ENCODE assay signal across 15 mouse cellular contexts in the genomic region with DNA sequence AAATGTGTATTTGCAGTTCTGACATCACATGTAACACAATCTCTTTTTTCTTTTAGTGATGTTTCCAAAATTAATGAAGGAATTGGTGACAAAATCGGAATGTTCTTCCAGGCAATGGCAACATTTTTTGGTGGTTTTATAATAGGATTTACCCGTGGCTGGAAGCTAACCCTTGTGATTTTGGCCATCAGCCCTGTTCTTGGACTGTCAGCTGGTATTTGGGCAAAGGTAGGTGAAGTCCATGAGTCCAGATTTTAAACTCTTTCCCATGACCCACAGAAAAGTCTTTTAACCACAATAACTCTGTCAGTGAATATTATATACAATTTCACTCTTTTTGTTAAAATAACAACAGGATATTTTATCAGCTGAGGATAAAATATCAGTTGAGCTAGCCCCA.
"Had no signal": no experiment of that assay in that cellular context is flagged by ENCODE, and none has a peak within 500 bp of the region (broad histone marks: within the 10 kb centered on the region; RNA-seq: fewer than 3 reads in every experiment).

No protein-coding gene starts in this region.

- H3K9me3 ChIP-seq: limb, embryonic 12.5 days; liver, embryonic 15.5 days; midbrain, embryonic 10.5 days; neural tube, embryonic 15.5 days had no signal

- DNase-seq: liver; lung, adult 2 months; lung, postnatal 10 days; lung, postnatal 4 days; midbrain, embryonic 14.5 days; right cerebral cortex, adult 18-20 months; right cerebral cortex, postnatal 25 days had no signal

- H3K4me2 ChIP-seq: limb, embryonic 12.5 days; liver, embryonic 15.5 days; neural tube, embryonic 15.5 days had no signal

- ATAC-seq: inflammation-experienced regulatory T-cells, adult 6 months had no signal

- H3K4me1 ChIP-seq: limb, embryonic 12.5 days; liver, embryonic 15.5 days; midbrain, embryonic 10.5 days; neural tube, embryonic 15.5 days had no signal

- H3K4me3 ChIP-seq: layer of hippocampus, adult 2 months; limb, embryonic 12.5 days; liver, embryonic 15.5 days; midbrain, embryonic 10.5 days; myocyte; neural tube, embryonic 15.5 days had no signal

- H3K27ac ChIP-seq: kidney, postnatal 0 days; layer of hippocampus, adult 2 months; limb, embryonic 12.5 days; liver, embryonic 15.5 days; midbrain, embryonic 10.5 days; neural tube, embryonic 15.5 days had no signal

- H3K27me3 ChIP-seq: limb, embryonic 12.5 days; liver, embryonic 15.5 days; neural tube, embryonic 15.5 days had no signal

- H3K36me3 ChIP-seq: limb, embryonic 12.5 days; liver, embryonic 15.5 days; midbrain, embryonic 10.5 days; neural tube, embryonic 15.5 days had no signal

- H3K9ac ChIP-seq: limb, embryonic 12.5 days; liver, embryonic 15.5 days; neural tube, embryonic 15.5 days had no signal
